Mouse (Mus musculus) thymus, adult 2 months (tissue): Measurements from ENCODE around the gene Hcls1. TPM values are rescaled to one million over a fixed set of nuclear protein-coding genes. Genes with fewer than 3 reads are reported as not detected.

Source experiments
- DNase-seq: peaks from one replicate; pipeline ENCODE4 v3.0.0; 2021
- H3K27ac ChIP-seq: fragments of 200-500 bp; 2 replicates; pipeline ENCODE4 v1.5.1; 2012; ENCODE audit warnings: low read length, control low read depth; ENCODE audit not compliant: control insufficient read depth, insufficient read depth
- H3K27me3 ChIP-seq: fragments of 200-500 bp; 2 replicates; pipeline ENCODE4 v1.6.1; 2012; ENCODE audit warnings: mild to moderate bottlenecking, low read length, moderate library complexity, mixed read lengths; ENCODE audit not compliant: control insufficient read depth, insufficient read depth
- H3K36me3 ChIP-seq: fragments of 200-500 bp; 2 replicates; pipeline ENCODE4 v1.6.1; 2012; ENCODE audit warnings: mild to moderate bottlenecking, low read length, moderate library complexity; ENCODE audit not compliant: control insufficient read depth, insufficient read depth
- H3K4me1 ChIP-seq: fragments of 200-500 bp; replicated peaks from 2 replicates; pipeline ENCODE4 v1.6.1; 2012; ENCODE audit warnings: low read length; ENCODE audit not compliant: control insufficient read depth, insufficient read depth
- H3K4me3 ChIP-seq: fragments of 200-500 bp; 2 replicates; pipeline ENCODE4 v1.5.1; 2012; ENCODE audit warnings: mild to moderate bottlenecking, low read length, control low read depth, moderate library complexity; ENCODE audit not compliant: control insufficient read depth, insufficient read depth
- CTCF ChIP-seq: fragments of 200-500 bp; IDR thresholded peaks from 2 replicates; pipeline ENCODE4 v1.5.1; 2012; ENCODE audit warnings: mild to moderate bottlenecking, control low read depth, low read length, moderate library complexity, borderline replicate concordance; ENCODE audit not compliant: control insufficient read depth, poor library complexity, insufficient read depth; ENCODE audit errors: extremely low read depth
- POLR2A ChIP-seq: fragments of 200-500 bp; IDR thresholded peaks from 2 replicates; pipeline ENCODE4 v1.6.1; 2012; ENCODE audit warnings: mild to moderate bottlenecking, low read length, control low read depth, moderate library complexity; ENCODE audit not compliant: control insufficient read depth, poor library complexity, insufficient read depth; ENCODE audit errors: extremely low read depth
- WGBS: fragments of 180-500 bp; shearing (Covaris S2); methylation state at CpG from one replicate; pipeline ENCODE4 v1.1.7; 2018; 5-methylcytosine and 5-hydroxymethylcytosine counted together
- polyA plus RNA-seq: library from polyadenylated mRNA; depleted of rRNA; stranded (reverse); fragments of >200 nt; gene quantifications from 2 replicates; pipeline ENCODE4 v1.2.3, GENCODE M21; 2012

The Hcls1 gene
- polyA plus RNA-seq, 1 experiment: 118 TPM

DNA sequence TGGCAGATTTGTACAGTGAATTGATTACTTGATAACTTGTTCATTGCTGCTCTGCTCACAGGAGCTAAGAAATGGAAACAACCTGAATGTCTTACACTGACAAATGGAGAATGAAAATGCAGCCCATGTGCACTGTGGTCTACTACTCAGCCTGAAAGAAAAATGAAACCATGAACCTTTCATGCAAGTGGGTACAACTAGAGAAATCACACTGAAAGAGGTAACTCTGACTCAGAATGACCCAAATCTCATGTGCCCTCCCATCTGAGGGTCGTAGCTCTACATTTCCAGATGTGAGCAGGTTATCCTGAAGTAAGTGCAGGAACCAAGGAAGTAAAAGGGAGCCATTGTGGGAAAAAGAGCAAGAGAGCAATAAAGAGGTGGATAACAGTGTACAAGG, 49.0 kb downstream of the Hcls1 start:
- Histone ChIP-seq H3K36me3 (no peaks in the 10 kb centered on the region), H3K4me3 (no peak overlapping the region), H3K27me3 (no peaks in the 10 kb centered on the region), H3K27ac (no peak overlapping the region), H3K4me1 (peaks cover 3% of the 10 kb centered on the region)
- WGBS: 92% methylated on average over 1 of the region's 1 CpGs
- TF ChIP-seq CTCF: no peak
- no peak for TF ChIP-seq POLR2A
- DNase-seq: no peak

DNA sequence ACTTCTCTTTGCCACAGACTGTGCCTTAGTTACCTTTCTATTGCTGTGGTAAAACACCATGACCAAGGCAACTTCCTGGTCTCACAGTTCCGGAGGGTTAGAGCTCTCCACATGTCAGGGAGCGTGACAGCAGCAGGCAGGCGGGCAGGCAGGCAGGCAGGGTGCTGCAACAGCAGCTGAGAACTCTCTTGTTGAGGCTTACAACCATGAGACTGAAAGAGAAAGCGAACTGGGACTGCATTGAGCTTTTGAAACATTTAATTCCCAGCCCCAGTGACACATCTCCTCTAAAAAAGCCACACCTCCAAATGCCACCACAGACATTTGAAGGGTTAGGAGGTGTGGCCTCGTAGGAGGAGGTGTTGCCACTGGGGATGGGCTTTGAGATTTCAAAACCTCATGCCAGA, 50.9 kb downstream of the Hcls1 start:
- Histone ChIP-seq H3K27me3 (no peaks in the 10 kb centered on the region), H3K4me3 (peak overlapping the region; percentile 12; the same call in 1 of the 2 replicates), H3K27ac (no peak overlapping the region), H3K4me1 (peaks cover 3% of the 10 kb centered on the region), H3K36me3 (no peaks in the 10 kb centered on the region)
- peak; percentile 31 for DNase-seq
- WGBS: 15% methylated on average over 5 of the region's 5 CpGs
- TF ChIP-seq CTCF (no peak), POLR2A (no peak)

DNA sequence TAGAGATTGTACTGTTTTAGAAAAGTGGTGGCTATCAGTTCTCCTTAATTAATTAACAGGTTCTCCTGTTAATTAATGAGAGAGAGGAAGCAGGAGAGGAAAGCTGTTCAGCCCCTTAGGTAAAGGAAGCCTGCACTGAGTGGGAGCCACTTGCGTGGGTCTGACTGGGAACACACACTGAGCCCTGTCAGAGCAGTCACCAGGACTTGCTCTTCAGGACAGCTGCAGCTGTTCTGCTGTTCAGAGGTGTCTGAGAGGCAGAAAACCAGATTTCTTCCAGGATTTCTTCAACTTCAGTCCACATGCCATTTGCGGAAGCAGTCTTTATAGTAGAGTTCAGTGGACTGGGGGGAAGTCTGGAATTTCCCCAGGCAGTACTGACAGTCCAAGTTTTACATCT, 52.6 kb downstream of the Hcls1 start:
- no peak for TF ChIP-seq POLR2A
- TF ChIP-seq CTCF: no peak
- no peak for DNase-seq
- 96% methylated on average over 2 of the region's 2 CpGs for WGBS
- no peaks in the 10 kb centered on the region for H3K27me3 ChIP-seq
- H3K36me3 ChIP-seq: no peaks in the 10 kb centered on the region
- H3K4me1 ChIP-seq: peaks cover 3% of the 10 kb centered on the region
- H3K27ac ChIP-seq: no peak overlapping the region
- no peak overlapping the region for H3K4me3 ChIP-seq

DNA sequence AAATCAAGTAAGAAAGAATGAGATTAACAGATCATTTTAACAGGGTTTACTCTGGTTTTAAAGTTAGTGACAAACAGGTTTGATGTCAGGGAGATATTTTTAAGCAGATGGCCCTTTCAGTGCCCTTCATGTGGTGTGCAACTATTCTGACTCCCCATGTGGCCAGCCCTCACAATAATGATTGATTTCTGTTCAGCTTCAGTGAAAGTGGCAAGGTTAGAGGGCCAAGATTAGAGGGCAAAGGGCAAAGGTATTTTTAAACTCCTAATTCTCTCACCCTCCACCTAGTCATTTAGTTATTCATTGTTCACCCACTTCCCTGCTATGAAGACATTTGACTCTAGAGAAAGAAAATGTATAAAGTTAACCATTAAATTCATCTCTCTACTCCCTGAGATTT, 53.3 kb downstream of the Hcls1 start:
- no peak overlapping the region for H3K4me3 ChIP-seq
- peaks cover 3% of the 10 kb centered on the region for H3K4me1 ChIP-seq
- TF ChIP-seq POLR2A: no peak
- no peak for TF ChIP-seq CTCF
- no peaks in the 10 kb centered on the region for H3K36me3 ChIP-seq
- no peak overlapping the region for H3K27ac ChIP-seq
- no peak for DNase-seq
- no peaks in the 10 kb centered on the region for H3K27me3 ChIP-seq

DNA sequence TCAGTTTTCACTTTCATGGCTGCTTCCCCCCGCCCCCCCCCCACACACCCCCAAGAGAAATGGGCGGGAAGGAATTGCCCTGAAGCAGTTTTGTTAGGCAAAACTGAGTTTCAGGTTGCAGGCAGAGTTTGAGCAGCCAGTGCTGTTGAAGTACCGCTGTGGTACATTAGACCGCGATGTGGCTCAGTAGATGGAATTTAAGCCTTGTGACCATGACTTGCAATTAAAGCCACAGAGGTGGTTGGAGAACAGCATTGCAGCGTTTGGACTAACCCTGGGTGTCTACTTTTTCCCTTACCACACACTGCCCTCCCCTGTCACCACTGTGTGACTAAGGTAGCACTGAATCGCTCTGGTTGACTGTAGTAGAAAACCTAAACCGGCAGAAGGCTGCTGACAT, 54.7 kb downstream of the Hcls1 start:
- TF ChIP-seq CTCF: no peak
- Histone ChIP-seq H3K27me3 (no peaks in the 10 kb centered on the region), H3K4me3 (no peak overlapping the region), H3K27ac (no peak overlapping the region), H3K36me3 (no peaks in the 10 kb centered on the region), H3K4me1 (peaks cover 3% of the 10 kb centered on the region)
- WGBS: 7% methylated on average over 8 of the region's 8 CpGs
- no peak for DNase-seq

DNA sequence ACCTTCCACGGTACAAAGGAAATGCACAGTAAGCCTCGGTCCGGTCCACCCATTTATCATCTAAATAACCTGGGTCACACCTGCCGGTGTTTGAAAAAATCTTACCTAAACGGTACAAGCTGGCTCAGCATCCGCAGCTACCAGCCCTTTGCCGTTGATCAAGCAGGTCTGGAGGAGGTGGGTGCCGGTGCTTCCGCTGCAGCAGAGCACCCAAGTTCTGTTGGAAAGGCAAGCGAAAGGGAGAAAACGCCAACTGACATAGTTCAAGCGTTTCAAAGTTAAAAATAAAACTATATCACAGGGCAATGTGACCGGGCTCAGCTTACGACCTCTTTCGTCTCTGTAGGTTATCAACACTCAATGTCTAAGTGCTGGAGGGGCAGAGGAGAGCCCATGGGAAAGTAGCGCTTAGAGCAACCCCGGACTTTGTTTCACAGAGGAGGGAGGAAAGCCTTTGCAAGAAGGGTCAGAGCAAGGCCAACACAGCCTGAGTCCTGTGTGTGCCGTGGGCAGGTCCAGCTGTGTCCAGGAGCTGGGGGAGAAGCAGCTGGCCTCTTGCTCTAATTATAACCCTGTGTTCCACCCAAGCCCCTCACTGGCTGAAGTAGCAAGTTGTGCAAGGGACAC, 55.3 kb downstream of the Hcls1 start, which contains the start of gene Fbxo40:
Fbxo40 (minus strand) TSS at position 469 of the 627 bp plus-strand sequence.
- H3K36me3 ChIP-seq: no peaks in the 10 kb centered on the region
- WGBS: 72% methylated on average over 18 of the region's 18 CpGs
- TF ChIP-seq CTCF (no peak), POLR2A (no peak)
- no peak within 1 kb of the TSS for H3K27ac ChIP-seq
- H3K27me3 ChIP-seq: no peaks in the 10 kb centered on the region
- no peak within 1 kb of the TSS for H3K4me3 ChIP-seq
- H3K4me1 ChIP-seq: peaks cover 3% of the 10 kb centered on the region
- DNase-seq: no peak

DNA sequence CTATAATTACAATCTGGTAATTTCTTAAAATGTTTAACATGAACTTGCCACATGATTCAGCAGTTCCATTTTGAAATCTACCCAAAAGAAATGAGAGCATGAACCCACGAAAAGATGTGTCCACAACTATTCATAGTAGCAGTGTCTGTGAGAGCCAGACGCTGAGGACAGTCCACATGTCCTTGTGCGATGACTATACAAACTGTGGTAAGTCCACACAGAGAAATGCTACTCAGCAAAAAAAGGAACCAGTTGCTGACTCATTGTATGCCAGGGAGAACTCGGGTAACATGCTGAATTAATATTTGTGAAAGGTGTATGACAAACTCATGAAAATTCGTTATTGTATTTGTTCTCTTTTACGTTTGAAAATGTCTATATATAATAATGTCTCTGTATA, 62.9 kb downstream of the Hcls1 start:
- WGBS: 41% methylated on average over 6 of the region's 6 CpGs
- Histone ChIP-seq H3K4me3 (no peak overlapping the region), H3K4me1 (no peaks in the 10 kb centered on the region), H3K27ac (no peak overlapping the region), H3K27me3 (no peaks in the 10 kb centered on the region), H3K36me3 (no peaks in the 10 kb centered on the region)
- DNase-seq: no peak
- no peak for TF ChIP-seq CTCF
- TF ChIP-seq POLR2A: no peak
